Mouse (Mus musculus): ENCODE measurements at regions not wholly inside any gene's neighbourhood (a gene's known extent, or its start where the extent isn't known, plus 50 kb on each side); places are given as distances from the start of the nearest gene placed in this dataset.

GRCm38 (mm10) chr15:62397009-62397408 is 1448.0 kb downstream of the Gsdmc2 start:
- TF ChIP-seq POLR2A (IDR thresholded peaks at IDR 0.05; ENCODE audit: borderline replicate concordance, insufficient read depth, low read length), result no peak
- TF ChIP-seq CTCF (IDR thresholded peaks at IDR 0.05; ENCODE audit: borderline replicate concordance, insufficient read depth, low read depth, low read length), result no peak
- Histone ChIP-seq H3K27me3 (ENCODE audit: control insufficient read depth, insufficient read depth, low read length) (no peaks in the 10 kb centered on the region), H3K4me1 (ENCODE audit: control insufficient read depth, insufficient read depth, low read length) (no peaks in the 10 kb centered on the region), H3K27ac (ENCODE audit: insufficient read depth, low read length) (no peak overlapping the region), H3K4me3 (replicated peaks; ENCODE audit: insufficient read depth, low read depth, low read length) (no peak overlapping the region)
- no peak for DNase-seq
- WGBS, result 82% methylated on average over 7 of the region's 7 CpGs

GRCm38 (mm10) chr15:62395377-62395776 is 1449.6 kb downstream of the Gsdmc2 start:
- Histone ChIP-seq H3K4me1 (ENCODE audit: control insufficient read depth, insufficient read depth, low read length) (no peaks in the 10 kb centered on the region), H3K27me3 (ENCODE audit: control insufficient read depth, insufficient read depth, low read length) (no peaks in the 10 kb centered on the region)
- WGBS, result 91% methylated on average over 2 of the region's 2 CpGs

GRCm38 (mm10) chr15:62393416-62393815 is 1451.6 kb downstream of the Gsdmc2 start:
- TF ChIP-seq POLR2A (IDR thresholded peaks at IDR 0.05; ENCODE audit: borderline replicate concordance, insufficient read depth, low read length) (no peak), CTCF (IDR thresholded peaks at IDR 0.05; ENCODE audit: borderline replicate concordance, insufficient read depth, low read depth, low read length) (no peak)
- H3K4me3 ChIP-seq (replicated peaks; ENCODE audit: insufficient read depth, low read depth, low read length), result no peak overlapping the region
- no peak for DNase-seq
- H3K27ac ChIP-seq (ENCODE audit: insufficient read depth, low read length), result no peak overlapping the region
- 91% methylated on average over 3 of the region's 3 CpGs for WGBS
- H3K27me3 ChIP-seq (ENCODE audit: control insufficient read depth, insufficient read depth, low read length), result no peaks in the 10 kb centered on the region; the same call in 1 of the 2 replicates
- no peaks in the 10 kb centered on the region for H3K4me1 ChIP-seq (ENCODE audit: control insufficient read depth, insufficient read depth, low read length)

More at GRCm38 (mm10) chr15:62395377-62395776, 1449.6 kb downstream of the Gsdmc2 start:
- TF ChIP-seq POLR2A (IDR thresholded peaks at IDR 0.05; ENCODE audit: borderline replicate concordance, insufficient read depth, low read length) (no peak), CTCF (IDR thresholded peaks at IDR 0.05; ENCODE audit: borderline replicate concordance, insufficient read depth, low read depth, low read length) (no peak)
- H3K27ac ChIP-seq (ENCODE audit: insufficient read depth, low read length), result no peak overlapping the region
- DNase-seq, result no peak
- H3K4me3 ChIP-seq (replicated peaks; ENCODE audit: insufficient read depth, low read depth, low read length), result no peak overlapping the region

GRCm38 (mm10) chr15:62392839-62393238 is 1452.1 kb downstream of the Gsdmc2 start:
- no peaks in the 10 kb centered on the region for H3K4me1 ChIP-seq (ENCODE audit: control insufficient read depth, insufficient read depth, low read length)
- no peak overlapping the region for H3K4me3 ChIP-seq (replicated peaks; ENCODE audit: insufficient read depth, low read depth, low read length)
- TF ChIP-seq CTCF (IDR thresholded peaks at IDR 0.05; ENCODE audit: borderline replicate concordance, insufficient read depth, low read depth, low read length), result no peak
- no peak for DNase-seq
- no peak overlapping the region for H3K27ac ChIP-seq (ENCODE audit: insufficient read depth, low read length)
- no peaks in the 10 kb centered on the region; the same call in 1 of the 2 replicates for H3K27me3 ChIP-seq (ENCODE audit: control insufficient read depth, insufficient read depth, low read length)
- 78% methylated on average over 1 of the region's 1 CpGs for WGBS

GRCm38 (mm10) chr15:62392381-62392780 is 1452.6 kb downstream of the Gsdmc2 start:
- Histone ChIP-seq H3K27ac (ENCODE audit: insufficient read depth, low read length) (no peak overlapping the region), H3K4me1 (ENCODE audit: control insufficient read depth, insufficient read depth, low read length) (no peaks in the 10 kb centered on the region), H3K4me3 (replicated peaks; ENCODE audit: insufficient read depth, low read depth, low read length) (no peak overlapping the region), H3K27me3 (ENCODE audit: control insufficient read depth, insufficient read depth, low read length) (no peaks in the 10 kb centered on the region; the same call in 1 of the 2 replicates)
- WGBS, result 85% methylated on average over 3 of the region's 3 CpGs
- TF ChIP-seq CTCF (IDR thresholded peaks at IDR 0.05; ENCODE audit: borderline replicate concordance, insufficient read depth, low read depth, low read length) (no peak), POLR2A (IDR thresholded peaks at IDR 0.05; ENCODE audit: borderline replicate concordance, insufficient read depth, low read length) (no peak)
- no peak for DNase-seq

GRCm38 (mm10) chr15:62389431-62390105 is 1455.4 kb downstream of the Gsdmc2 start:
- 45% methylated on average over 3 of the region's 3 CpGs for WGBS
- TF ChIP-seq POLR2A (IDR thresholded peaks at IDR 0.05; ENCODE audit: borderline replicate concordance, insufficient read depth, low read length), result no peak
- TF ChIP-seq CTCF (IDR thresholded peaks at IDR 0.05; ENCODE audit: borderline replicate concordance, insufficient read depth, low read depth, low read length), result no peak
- no peak overlapping the region for H3K4me3 ChIP-seq (replicated peaks; ENCODE audit: insufficient read depth, low read depth, low read length)
- no peaks in the 10 kb centered on the region; the same call in 1 of the 2 replicates for H3K27me3 ChIP-seq (ENCODE audit: control insufficient read depth, insufficient read depth, low read length)
- DNase-seq, result no peak
- H3K4me1 ChIP-seq (ENCODE audit: control insufficient read depth, insufficient read depth, low read length), result no peaks in the 10 kb centered on the region
- no peak overlapping the region for H3K27ac ChIP-seq (ENCODE audit: insufficient read depth, low read length)

- H3K27ac ChIP-seq (ENCODE audit: insufficient read depth, low read length), result no peak overlapping the region
- 88% methylated on average over 2 of the region's 2 CpGs for WGBS
These were observed 1459.4 kb upstream of the A1bg start for GRCm38 (mm10) chr15:62382233-62382632.

GRCm38 (mm10) chr15:62374641-62375040 is 1451.8 kb upstream of the A1bg start:
- 90% methylated on average over 3 of the region's 3 CpGs for WGBS
- Histone ChIP-seq H3K4me3 (replicated peaks; ENCODE audit: insufficient read depth, low read depth, low read length) (no peak overlapping the region), H3K27me3 (ENCODE audit: control insufficient read depth, insufficient read depth, low read length) (no peaks in the 10 kb centered on the region), H3K27ac (ENCODE audit: insufficient read depth, low read length) (no peak overlapping the region), H3K4me1 (ENCODE audit: control insufficient read depth, insufficient read depth, low read length) (no peaks in the 10 kb centered on the region)
- TF ChIP-seq CTCF (IDR thresholded peaks at IDR 0.05; ENCODE audit: borderline replicate concordance, insufficient read depth, low read depth, low read length) (no peak), POLR2A (IDR thresholded peaks at IDR 0.05; ENCODE audit: borderline replicate concordance, insufficient read depth, low read length) (no peak)
- DNase-seq, result no peak

More at GRCm38 (mm10) chr15:62382233-62382632, 1459.4 kb upstream of the A1bg start:
- Histone ChIP-seq H3K27me3 (ENCODE audit: control insufficient read depth, insufficient read depth, low read length) (no peaks in the 10 kb centered on the region), H3K4me3 (replicated peaks; ENCODE audit: insufficient read depth, low read depth, low read length) (no peak overlapping the region), H3K4me1 (ENCODE audit: control insufficient read depth, insufficient read depth, low read length) (no peaks in the 10 kb centered on the region)
- TF ChIP-seq POLR2A (IDR thresholded peaks at IDR 0.05; ENCODE audit: borderline replicate concordance, insufficient read depth, low read length) (no peak), CTCF (IDR thresholded peaks at IDR 0.05; ENCODE audit: borderline replicate concordance, insufficient read depth, low read depth, low read length) (no peak)
- no peak for DNase-seq

All from cerebellum, adult 2 months (tissue).